Mouse (Mus musculus) midbrain, embryonic 15.5 days (tissue): ENCODE results near the gene Evi2. TPM values are rescaled to one million over a fixed set of nuclear protein-coding genes. Genes with fewer than 3 reads are reported as not detected.

Experiments
- ATAC-seq: fragments of 200-750 bp; cut with Nextera tagmentation; replicated peaks from 2 replicates; pipeline ENCODE4 v1.8.0; 2017; ENCODE audit warnings: moderate TSS enrichment
- H3K27ac ChIP-seq: fragments of 300-500 bp; sonication (generic); 2 replicates; pipeline ENCODE4 v1.5.1; 2015; ENCODE audit warnings: mild to moderate bottlenecking, inconsistent platforms
- H3K27me3 ChIP-seq: fragments of 300-500 bp; sonication (generic); replicated peaks from 2 replicates; pipeline ENCODE4 v1.6.1; 2015; ENCODE audit warnings: inconsistent platforms
- H3K36me3 ChIP-seq: fragments of 300-500 bp; sonication (generic); replicated peaks from 2 replicates; pipeline ENCODE4 v1.6.1; 2015; ENCODE audit warnings: inconsistent platforms
- H3K4me1 ChIP-seq: fragments of 300-500 bp; sonication (generic); 2 replicates; pipeline ENCODE4 v1.6.1; 2015; ENCODE audit warnings: inconsistent platforms
- H3K4me2 ChIP-seq: fragments of 300-500 bp; sonication (generic); 2 replicates; pipeline ENCODE4 v1.6.1; 2015; ENCODE audit warnings: inconsistent platforms, mild to moderate bottlenecking, moderate library complexity
- H3K4me3 ChIP-seq: fragments of 300-500 bp; sonication (generic); 2 replicates; pipeline ENCODE4 v1.5.1; 2015; ENCODE audit warnings: mild to moderate bottlenecking, inconsistent platforms
- H3K9ac ChIP-seq: fragments of 300-500 bp; sonication (generic); 2 replicates; pipeline ENCODE4 v1.6.1; 2015; ENCODE audit warnings: mild to moderate bottlenecking, inconsistent platforms
- H3K9me3 ChIP-seq: fragments of 300-500 bp; sonication (generic); 2 replicates; pipeline ENCODE4 v1.6.1; 2016; ENCODE audit warnings: inconsistent platforms
- WGBS: fragments of 180-500 bp; shearing (Covaris S2); methylation state at CpG from one replicate; pipeline ENCODE4 v1.1.7; 2015; ENCODE audit warnings: mixed read lengths; 5-methylcytosine and 5-hydroxymethylcytosine counted together
- polyA plus RNA-seq: library from polyadenylated mRNA; unstranded; fragments of >200 nt; fragmentation: Nextera tagmentation; extraction: Ambion mirVana; gene quantifications from 2 replicates; pipeline ENCODE4 v1.2.1, GENCODE M21; 2015

Evi2 gene
- polyA plus RNA-seq, 1 experiment from 2014 or later, result 0.74 TPM

DNA sequence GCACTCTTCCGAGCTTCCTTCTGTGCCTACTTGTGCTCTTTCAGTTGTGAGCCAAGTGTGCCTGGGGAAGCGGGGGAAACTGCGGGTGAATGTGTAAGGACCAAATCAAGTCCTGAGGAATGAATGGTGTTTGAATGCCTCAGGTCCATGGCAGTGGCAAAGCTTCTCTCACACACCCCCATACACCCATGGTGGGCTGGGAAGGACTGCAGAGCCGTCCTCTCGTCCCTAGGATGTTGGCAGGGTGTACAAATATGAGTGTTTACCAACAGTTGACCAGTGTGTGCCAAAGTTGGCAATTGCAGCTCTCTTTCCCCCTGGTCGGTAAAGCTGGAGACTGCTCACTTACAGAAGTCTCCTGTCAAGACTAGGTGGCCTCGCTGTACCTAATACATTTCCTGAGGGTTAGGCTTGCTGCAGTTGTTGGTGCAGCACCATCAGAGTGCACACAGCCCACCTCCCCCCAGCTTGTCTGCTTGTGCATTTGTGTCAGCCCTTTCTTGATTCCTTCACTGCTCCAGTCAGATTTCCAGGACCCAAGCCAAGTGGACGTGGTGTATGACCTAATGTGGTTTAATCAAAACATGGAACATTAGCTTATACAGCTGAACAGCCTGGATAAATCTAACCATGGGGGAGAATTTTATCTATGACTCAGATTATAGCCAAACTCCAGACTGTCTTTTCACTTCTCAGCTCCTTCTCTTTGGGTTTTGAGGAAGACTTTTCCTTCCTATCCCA, 3.7 kb upstream of the Evi2 start:
- Histone ChIP-seq H3K4me1 (no peaks in the 10 kb centered on the region), H3K9ac (no peak overlapping the region), H3K4me2 (no peak overlapping the region), H3K27me3 (no peaks in the 10 kb centered on the region), H3K9me3 (no peaks in the 10 kb centered on the region), H3K36me3 (peaks cover 7% of the 10 kb centered on the region; the same call in 1 of the 2 replicates), H3K4me3 (no peak overlapping the region), H3K27ac (no peak overlapping the region)
- 75% methylated on average over 8 of the region's 8 CpGs for WGBS
- ATAC-seq, result no peak

DNA sequence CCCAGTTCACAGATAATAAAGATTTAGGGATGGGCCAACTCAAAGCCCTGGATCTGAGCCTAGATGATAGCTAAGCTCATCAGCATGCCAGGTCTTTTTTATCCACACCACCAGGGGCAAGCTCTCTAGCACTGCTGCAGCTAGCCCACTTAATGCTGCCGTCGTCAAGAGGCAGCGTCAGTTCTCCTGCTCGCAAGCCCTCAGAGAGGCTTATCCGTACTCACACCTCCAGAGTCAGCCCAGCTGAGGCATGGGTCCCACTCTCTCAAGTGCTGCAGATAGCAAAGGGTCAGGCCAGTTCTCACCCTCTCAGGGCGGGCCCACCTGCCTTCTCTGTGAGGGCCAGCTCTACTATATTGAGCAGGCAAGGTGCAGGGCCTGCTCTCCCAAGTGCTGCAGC, 2.9 kb upstream of the Evi2 start:
- 85% methylated on average over 6 of the region's 6 CpGs for WGBS
- ATAC-seq, result no peak

DNA sequence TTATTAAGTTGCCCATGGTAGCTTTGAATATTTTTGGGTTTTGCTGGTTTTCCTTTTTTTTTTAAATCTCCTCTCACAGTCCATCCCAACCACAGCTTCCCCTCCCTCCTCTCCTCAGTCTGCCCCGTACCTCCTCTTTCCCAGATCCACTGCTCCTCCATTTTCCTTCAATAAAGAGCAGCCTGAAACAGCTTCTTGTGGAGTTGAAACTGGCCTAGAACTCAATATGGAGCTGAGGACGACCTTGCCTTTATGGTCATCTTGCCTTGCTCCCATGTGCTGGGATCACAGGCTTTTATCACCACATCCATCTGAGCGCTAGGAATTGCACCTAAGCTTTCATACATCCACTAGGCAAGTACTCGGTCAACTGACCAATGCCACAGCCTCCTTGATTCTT, 1.1 kb upstream of the Evi2 start:
- Histone ChIP-seq H3K4me3 (no peak overlapping the region), H3K4me1 (no peaks in the 10 kb centered on the region), H3K27ac (no peak overlapping the region), H3K9ac (no peak overlapping the region), H3K4me2 (no peak overlapping the region), H3K9me3 (no peaks in the 10 kb centered on the region), H3K27me3 (no peaks in the 10 kb centered on the region), H3K36me3 (no peaks in the 10 kb centered on the region)
- WGBS, result 95% methylated on average over 4 of the region's 4 CpGs
- no peak for ATAC-seq

More for the DNA sequence above, 2.9 kb upstream of the Evi2 start:
- H3K4me2 ChIP-seq, result no peak overlapping the region
- no peaks in the 10 kb centered on the region for H3K9me3 ChIP-seq
- H3K27ac ChIP-seq, result no peak overlapping the region
- no peak overlapping the region for H3K4me3 ChIP-seq
- no peaks in the 10 kb centered on the region for H3K27me3 ChIP-seq
- no peaks in the 10 kb centered on the region for H3K4me1 ChIP-seq
- peaks cover 7% of the 10 kb centered on the region; the same call in 1 of the 2 replicates for H3K36me3 ChIP-seq
- no peak overlapping the region for H3K9ac ChIP-seq

DNA sequence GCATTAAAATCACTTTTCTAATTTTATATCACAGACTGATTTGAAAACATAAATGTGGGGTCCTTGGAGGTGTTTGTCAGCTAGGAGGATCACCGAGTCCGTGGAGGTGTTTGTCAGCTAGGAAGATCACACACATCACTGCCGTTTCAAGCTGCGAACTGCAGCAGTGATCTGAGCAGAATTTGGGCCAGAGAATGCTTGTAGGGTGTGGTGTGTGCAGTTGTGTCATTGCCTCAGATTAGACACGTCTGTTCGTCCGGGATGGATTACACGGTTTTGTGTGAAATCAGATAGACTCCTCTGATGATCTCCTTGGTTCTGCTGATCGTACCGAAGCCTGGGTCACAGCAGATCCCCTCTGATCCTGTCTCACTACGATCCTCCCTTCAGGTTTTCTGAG, 385 bp upstream of the Evi2 start:
- Histone ChIP-seq H3K36me3 (no peaks in the 10 kb centered on the region), H3K9ac (no peak overlapping the region), H3K9me3 (no peaks in the 10 kb centered on the region), H3K4me3 (no peak overlapping the region), H3K27me3 (no peaks in the 10 kb centered on the region), H3K4me2 (no peak overlapping the region), H3K4me1 (no peaks in the 10 kb centered on the region), H3K27ac (no peak overlapping the region)
- WGBS, result 77% methylated on average over 11 of the region's 11 CpGs
- no peak for ATAC-seq

DNA sequence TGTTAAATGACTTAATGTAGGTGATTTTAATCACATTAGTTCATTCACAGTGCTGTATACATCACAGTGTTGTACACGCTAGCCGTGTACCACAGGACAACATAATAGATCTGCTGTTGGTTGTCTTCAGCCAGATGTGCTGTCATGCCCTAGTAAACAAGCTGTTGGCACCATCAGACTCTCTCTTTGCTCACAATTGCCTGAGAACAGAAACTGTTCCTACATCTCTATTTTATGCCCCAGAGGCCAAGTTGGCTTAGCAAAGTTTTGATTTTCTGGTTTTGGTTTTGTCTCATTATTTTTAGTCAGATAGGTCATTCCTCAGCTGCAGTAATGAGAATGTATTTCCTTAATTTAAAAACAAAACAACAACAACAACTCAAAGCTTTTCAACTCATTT, 653 bp downstream of the Evi2 start:
- no peaks in the 10 kb centered on the region for H3K9me3 ChIP-seq
- no peak overlapping the region for H3K4me3 ChIP-seq
- H3K36me3 ChIP-seq, result no peaks in the 10 kb centered on the region
- no peak overlapping the region for H3K4me2 ChIP-seq
- 88% methylated on average over 2 of the region's 2 CpGs for WGBS
- H3K27ac ChIP-seq, result no peak overlapping the region
- no peak for ATAC-seq
- no peaks in the 10 kb centered on the region for H3K27me3 ChIP-seq
- H3K9ac ChIP-seq, result no peak overlapping the region
- no peaks in the 10 kb centered on the region for H3K4me1 ChIP-seq

DNA sequence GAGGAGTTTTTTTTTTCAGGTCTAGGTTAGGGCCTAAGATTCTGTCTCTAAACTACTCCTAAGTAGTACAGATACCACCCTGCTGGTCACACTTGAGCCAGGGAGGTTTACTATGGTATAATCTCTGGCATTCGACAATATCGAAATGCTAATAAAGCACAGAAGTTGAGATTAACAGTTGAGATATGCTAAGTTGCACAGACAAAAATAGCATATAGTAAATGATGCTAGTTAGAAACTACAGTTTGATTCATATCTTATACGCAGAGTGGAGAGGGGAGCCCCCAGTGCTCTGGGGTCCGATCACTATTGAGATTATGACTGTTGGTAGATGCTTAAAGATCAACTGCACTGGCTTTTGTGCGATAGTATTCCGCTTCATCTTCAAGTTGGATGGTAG, 1.2 kb downstream of the Evi2 start:
- H3K4me1 ChIP-seq, result no peaks in the 10 kb centered on the region
- H3K4me2 ChIP-seq, result no peak overlapping the region
- H3K36me3 ChIP-seq, result no peaks in the 10 kb centered on the region
- no peak overlapping the region for H3K27ac ChIP-seq
- no peaks in the 10 kb centered on the region for H3K9me3 ChIP-seq
- H3K9ac ChIP-seq, result no peak overlapping the region
- H3K4me3 ChIP-seq, result no peak overlapping the region
- H3K27me3 ChIP-seq, result no peaks in the 10 kb centered on the region
- 96% methylated on average over 6 of the region's 6 CpGs for WGBS
- no peak for ATAC-seq

DNA sequence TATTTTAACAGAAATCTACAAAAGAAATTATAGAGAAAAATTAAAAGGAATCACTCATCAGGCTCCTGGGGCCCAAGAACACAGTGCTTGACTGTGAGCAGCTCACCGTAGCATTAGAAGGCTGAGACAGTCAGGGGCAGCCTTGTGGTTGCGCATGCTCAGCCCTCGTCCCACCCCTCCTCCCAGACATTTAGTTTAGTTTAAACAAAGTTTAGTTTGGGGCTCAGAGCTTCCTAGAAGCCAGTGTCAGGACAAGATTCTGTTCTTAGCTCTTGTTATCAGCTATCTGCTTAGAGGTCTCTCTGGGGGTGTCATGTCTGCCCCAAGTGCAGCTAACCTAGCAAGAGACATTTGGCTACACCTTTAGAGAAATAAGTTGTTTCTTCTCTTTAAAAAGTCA, 1.8 kb downstream of the Evi2 start:
- Histone ChIP-seq H3K36me3 (no peaks in the 10 kb centered on the region), H3K27me3 (no peaks in the 10 kb centered on the region), H3K4me2 (no peak overlapping the region), H3K9ac (no peak overlapping the region), H3K27ac (no peak overlapping the region), H3K9me3 (no peaks in the 10 kb centered on the region), H3K4me3 (no peak overlapping the region), H3K4me1 (no peaks in the 10 kb centered on the region)
- 95% methylated on average over 3 of the region's 3 CpGs for WGBS
- no peak for ATAC-seq

DNA sequence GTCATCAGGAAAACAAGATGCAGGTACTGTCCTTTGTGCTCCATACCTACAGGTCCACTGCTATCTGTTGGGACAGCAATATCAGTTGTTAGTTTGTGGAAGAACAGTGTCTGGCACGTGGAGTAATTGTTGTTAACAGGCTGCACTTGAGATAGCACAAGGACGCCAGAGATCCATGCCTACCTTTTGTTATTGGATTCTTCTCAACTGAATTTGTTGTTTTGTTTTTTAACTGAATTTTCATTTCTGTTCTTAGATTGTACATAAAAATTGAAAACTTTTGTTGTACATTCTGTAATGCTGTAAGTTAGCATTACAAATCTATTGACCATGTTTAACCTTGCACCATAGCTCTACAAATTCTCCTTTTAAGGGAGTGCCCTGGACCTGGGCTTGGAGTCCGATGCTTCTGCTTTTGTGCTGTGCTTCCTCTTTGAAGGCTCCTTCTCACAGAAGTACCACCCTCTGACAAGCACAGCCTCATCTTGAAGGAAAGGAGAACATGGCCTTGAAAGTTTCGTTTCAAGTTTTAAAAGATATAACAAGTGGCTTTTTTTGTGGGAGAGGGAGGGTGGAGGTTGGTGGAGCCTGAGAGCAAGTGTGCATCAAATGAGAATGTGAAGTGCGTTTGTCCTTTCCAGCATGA, 2.5 kb downstream of the Evi2 start:
- Histone ChIP-seq H3K36me3 (no peaks in the 10 kb centered on the region), H3K9me3 (no peaks in the 10 kb centered on the region), H3K4me3 (no peak overlapping the region), H3K4me2 (no peak overlapping the region), H3K27ac (no peak overlapping the region), H3K27me3 (no peaks in the 10 kb centered on the region), H3K4me1 (no peaks in the 10 kb centered on the region), H3K9ac (no peak overlapping the region)
- no peak for ATAC-seq
- WGBS, result 89% methylated on average over 5 of the region's 5 CpGs

DNA sequence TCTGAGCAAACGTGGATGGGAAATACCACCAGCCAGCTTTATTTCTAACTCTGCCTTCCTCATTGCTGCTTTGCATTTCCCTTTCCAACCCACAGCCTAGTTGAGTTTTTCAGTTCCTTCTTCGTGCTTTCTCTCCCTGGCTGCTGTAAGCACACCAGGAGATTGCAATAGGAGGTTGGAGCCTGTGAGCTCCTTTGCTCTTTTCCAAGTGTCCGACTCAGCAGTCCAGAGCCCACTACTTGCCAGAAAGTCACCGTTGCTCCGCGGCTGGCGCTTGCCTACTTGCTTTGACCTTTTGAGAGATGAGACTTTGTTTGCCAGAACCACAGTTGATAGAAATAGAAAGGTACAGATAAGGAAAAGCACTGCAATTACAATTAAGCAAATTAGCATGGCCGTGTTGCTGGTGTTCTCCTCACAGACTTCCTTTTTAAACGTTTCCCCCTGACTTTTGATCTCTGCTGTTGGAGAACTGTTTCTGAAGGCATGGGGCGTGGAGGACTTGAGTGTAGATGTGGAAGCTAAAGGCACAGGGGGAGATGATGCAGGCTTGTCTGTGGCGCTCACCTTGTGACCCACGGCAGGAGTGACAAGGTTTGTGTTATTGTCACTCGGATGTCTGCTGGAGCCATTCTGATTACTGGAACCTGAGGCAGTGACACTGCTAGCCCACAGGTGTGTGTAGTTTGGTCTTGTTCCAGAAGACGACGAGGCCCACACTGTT, 3.2 kb downstream of the Evi2 start:
- Histone ChIP-seq H3K4me3 (no peak overlapping the region), H3K9me3 (no peaks in the 10 kb centered on the region), H3K4me1 (no peaks in the 10 kb centered on the region), H3K36me3 (no peaks in the 10 kb centered on the region), H3K27ac (no peak overlapping the region), H3K27me3 (no peaks in the 10 kb centered on the region), H3K4me2 (no peak overlapping the region), H3K9ac (no peak overlapping the region)
- 86% methylated on average over 15 of the region's 15 CpGs for WGBS
- no peak for ATAC-seq

DNA sequence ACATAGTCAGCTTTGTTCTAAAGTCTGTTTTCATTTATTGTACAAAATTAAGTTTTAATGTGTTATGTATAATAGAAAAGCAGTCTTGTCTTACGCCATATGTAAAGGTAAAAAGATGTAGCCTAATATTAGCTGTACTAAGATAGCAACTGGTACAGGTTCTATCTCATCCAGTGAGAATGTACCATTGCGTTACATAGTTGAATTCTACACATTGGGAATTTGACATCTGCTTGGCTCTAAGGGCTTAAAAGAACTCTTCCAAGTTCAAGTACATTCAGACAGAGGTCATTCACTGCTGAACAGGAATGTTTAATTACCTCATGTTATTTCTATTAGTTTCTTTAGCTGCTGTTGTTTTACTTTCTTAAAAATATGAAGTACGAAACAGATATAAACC, 3.8 kb downstream of the Evi2 start:
- no peak overlapping the region for H3K4me3 ChIP-seq
- H3K9me3 ChIP-seq, result no peaks in the 10 kb centered on the region
- 93% methylated on average over 3 of the region's 3 CpGs for WGBS
- no peak overlapping the region for H3K9ac ChIP-seq
- no peak overlapping the region for H3K4me2 ChIP-seq
- ATAC-seq, result no peak
- H3K27me3 ChIP-seq, result no peaks in the 10 kb centered on the region
- no peaks in the 10 kb centered on the region for H3K36me3 ChIP-seq
- H3K27ac ChIP-seq, result no peak overlapping the region
- H3K4me1 ChIP-seq, result no peaks in the 10 kb centered on the region

DNA sequence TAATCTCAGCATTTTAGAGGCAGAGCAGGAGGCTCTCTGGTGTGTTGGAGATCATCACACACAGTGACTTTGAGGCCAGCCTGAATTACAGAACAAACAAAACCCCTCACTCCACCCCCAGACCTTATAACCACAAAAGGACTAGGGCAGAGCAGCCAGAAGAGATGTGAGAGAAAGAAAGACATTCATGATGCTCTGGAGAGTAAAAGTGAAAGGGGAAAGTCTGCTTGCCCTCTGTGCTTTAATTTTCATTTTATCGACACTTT, 6.1 kb downstream of the Evi2 start:
- no peaks in the 10 kb centered on the region for H3K4me1 ChIP-seq
- no peaks in the 10 kb centered on the region for H3K36me3 ChIP-seq
- no peak overlapping the region for H3K9ac ChIP-seq
- ATAC-seq, result no peak
- 92% methylated on average over 1 of the region's 1 CpGs for WGBS
- H3K4me3 ChIP-seq, result no peak overlapping the region
- H3K9me3 ChIP-seq, result no peaks in the 10 kb centered on the region
- no peaks in the 10 kb centered on the region for H3K27me3 ChIP-seq
- no peak overlapping the region for H3K4me2 ChIP-seq
- H3K27ac ChIP-seq, result no peak overlapping the region

DNA sequence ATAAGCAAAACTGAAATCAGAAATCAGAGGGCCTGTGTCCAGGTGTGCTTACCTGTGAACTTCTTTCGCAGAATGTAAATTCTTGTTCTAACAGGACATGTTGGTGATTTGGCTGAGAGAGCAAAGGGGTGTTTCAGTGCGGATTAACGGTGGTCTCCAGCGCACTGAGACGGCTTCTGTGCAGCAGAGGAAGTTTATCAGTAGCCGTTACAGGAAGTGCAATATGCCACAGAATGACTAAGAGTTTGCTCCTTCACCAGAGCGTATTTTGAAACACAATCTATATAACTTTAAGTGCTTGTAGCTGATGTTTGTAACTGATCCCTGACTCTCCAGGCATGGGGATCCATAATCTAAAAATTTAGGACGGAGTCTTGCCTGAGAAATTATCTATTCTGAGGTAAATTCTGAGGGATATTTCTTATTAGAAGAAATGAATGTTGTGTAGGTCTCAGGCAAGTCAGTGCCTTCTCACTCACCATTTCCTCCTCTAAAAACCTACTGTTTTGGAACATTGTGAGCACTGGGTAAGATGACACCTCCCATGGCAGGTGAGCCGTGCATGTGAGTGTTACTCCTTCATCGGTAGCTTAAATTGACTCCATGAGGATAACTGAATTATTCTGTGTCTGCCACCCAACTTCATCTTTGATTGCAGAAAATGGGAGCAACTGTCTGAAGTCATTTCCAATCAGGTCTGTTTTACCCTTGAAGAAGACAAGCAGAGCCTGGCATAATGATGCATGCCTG, 6.7 kb downstream of the Evi2 start, which contains the start of gene Evi2b:
Gene Evi2b (minus strand): TSS at position 203 of the 750 bp plus-strand sequence.
- WGBS, result 90% methylated on average over 10 of the region's 10 CpGs
- Histone ChIP-seq H3K27me3 (no peaks in the 10 kb centered on the region), H3K4me2 (no peak within 1 kb of the TSS)

More for the DNA sequence above, 6.7 kb downstream of the Evi2 start, which contains the start of gene Evi2b:
- H3K9me3 ChIP-seq, result no peaks in the 10 kb centered on the region
- no peak within 1 kb of the TSS for H3K9ac ChIP-seq
- no peaks in the 10 kb centered on the region for H3K36me3 ChIP-seq
- ATAC-seq, result no peak
- no peak within 1 kb of the TSS for H3K27ac ChIP-seq
- H3K4me3 ChIP-seq, result no peak within 1 kb of the TSS
- H3K4me1 ChIP-seq, result no peaks in the 10 kb centered on the region
